Mouse (Mus musculus) bone marrow macrophage, adult 2 months (primary cell): ENCODE results near the gene Arid5b. TPM values are rescaled to one million over a fixed set of nuclear protein-coding genes. Genes with fewer than 3 reads are reported as not detected.

Experiments
- H3K27ac ChIP-seq: 2 replicates; pipeline ENCODE4 v1.5.1; 2012; ENCODE audit warnings: low read depth, low read length; ENCODE audit not compliant: insufficient read depth
- H3K4me1 ChIP-seq: 2 replicates; pipeline ENCODE4 v1.6.1; 2012; ENCODE audit warnings: low read length; ENCODE audit not compliant: control insufficient read depth, insufficient read depth
- H3K4me3 ChIP-seq: 2 replicates; pipeline ENCODE4 v1.5.1; 2012; ENCODE audit warnings: mild to moderate bottlenecking, low read length, moderate library complexity; ENCODE audit not compliant: insufficient read depth
- CTCF ChIP-seq: IDR thresholded peaks from 2 replicates; pipeline ENCODE4 v1.5.1; 2012; ENCODE audit warnings: low read depth, mild to moderate bottlenecking, low read length, moderate library complexity
- POLR2A ChIP-seq: IDR thresholded peaks from 2 replicates; pipeline ENCODE4 v1.6.1; 2012; ENCODE audit warnings: mild to moderate bottlenecking, low read depth, low read length, borderline replicate concordance
- polyA plus RNA-seq: library from polyadenylated mRNA; stranded (reverse); fragments of >200 nt; gene quantifications from 2 replicates; pipeline ENCODE4 v1.2.4, GENCODE M21; 2012; ENCODE audit not compliant: missing spikeins, insufficient read depth, insufficient read length

Arid5b gene
- polyA plus RNA-seq, 1 experiment, result 26.5 TPM

DNA sequence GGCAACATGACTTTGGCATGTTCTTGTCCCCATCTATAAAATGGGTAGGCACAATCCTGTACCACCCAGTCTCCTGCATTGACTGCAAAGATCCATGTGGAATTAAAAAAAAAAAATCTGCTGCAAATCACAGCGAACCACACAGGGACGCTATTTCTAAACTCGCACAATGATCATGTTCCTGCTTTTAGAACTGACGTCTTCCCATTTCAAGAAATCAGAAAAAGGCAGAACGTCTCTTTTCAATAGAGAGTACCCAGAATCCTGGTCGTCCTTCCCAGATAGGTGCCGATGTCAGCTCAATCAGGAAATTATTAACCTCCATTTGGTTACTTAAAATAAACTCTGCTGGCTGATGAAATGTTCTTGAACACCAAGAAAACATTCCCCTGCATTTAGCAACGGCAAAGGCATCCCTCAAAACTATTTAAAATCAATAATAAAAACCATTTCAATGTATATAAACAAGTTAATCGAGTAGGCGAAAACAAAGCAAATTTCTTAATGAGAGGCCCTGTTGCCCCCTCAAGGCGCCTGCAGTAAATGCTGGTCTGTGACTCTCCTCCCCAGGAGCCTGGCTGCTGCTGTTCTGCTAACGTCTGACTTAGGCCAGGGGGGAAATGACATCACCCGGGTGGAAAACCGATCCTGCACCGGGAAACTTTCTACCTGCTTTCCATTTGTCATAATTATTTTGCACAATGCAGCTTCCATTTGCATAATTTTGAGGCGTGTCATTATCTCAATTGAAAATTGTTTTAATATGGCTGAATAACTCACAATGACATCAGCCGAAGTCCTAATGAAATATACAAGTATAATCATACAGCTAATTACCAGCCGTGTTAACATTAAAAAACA, 3.4 kb downstream of the Arid5b start:
- peak overlapping the region; percentile 54 for H3K27ac ChIP-seq
- TF ChIP-seq POLR2A, result no peak
- no peak for TF ChIP-seq CTCF
- peaks cover 10% of the 10 kb centered on the region for H3K4me1 ChIP-seq
- H3K4me3 ChIP-seq, result peak overlapping the region; percentile 13; the same call in 1 of the 2 replicates

DNA sequence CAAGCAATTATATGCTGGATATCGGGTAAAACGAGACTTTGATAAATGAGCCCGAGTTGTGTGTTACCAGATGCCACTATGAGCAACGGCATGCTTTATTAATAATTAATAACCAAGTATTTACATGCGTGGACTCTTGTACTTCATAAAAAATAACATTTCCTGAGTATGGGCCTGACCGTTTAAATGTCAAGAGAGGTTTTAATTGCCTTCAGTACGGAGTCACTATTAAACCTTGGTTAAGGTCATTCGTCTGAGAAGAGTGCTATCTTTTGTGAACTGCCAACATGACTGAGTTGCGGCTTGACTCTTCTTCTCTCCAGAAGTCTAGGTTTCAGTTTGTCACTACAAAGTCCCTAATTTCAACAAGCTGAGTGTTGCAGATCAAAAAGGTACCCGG, 8.8 kb downstream of the Arid5b start:
- Histone ChIP-seq H3K4me3 (no peak overlapping the region), H3K27ac (no peak overlapping the region), H3K4me1 (peaks cover 35% of the 10 kb centered on the region)
- TF ChIP-seq POLR2A (no peak), CTCF (no peak)

DNA sequence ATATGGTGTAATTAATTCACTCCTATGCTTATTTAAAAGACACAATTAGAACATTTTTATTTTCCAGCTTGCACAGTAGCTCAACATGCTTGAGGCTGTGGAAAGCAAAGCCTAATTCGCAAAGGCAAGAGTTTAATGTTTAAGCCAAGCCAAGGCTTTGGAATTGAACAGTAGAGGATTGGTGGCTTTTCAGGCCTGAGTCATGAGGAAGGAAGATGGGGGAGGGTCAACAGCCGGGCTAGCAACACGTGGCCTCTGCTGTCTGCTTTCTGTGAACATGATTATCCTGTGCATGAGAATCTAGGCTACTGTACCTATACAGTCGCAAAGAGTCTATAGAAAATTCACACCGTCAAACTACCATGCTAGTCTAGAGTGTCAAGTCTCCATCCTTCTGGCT, 9.9 kb downstream of the Arid5b start:
- TF ChIP-seq CTCF (no peak), POLR2A (no peak)
- Histone ChIP-seq H3K4me3 (no peak overlapping the region), H3K4me1 (peaks cover 41% of the 10 kb centered on the region), H3K27ac (peak overlapping the region; percentile 51)

DNA sequence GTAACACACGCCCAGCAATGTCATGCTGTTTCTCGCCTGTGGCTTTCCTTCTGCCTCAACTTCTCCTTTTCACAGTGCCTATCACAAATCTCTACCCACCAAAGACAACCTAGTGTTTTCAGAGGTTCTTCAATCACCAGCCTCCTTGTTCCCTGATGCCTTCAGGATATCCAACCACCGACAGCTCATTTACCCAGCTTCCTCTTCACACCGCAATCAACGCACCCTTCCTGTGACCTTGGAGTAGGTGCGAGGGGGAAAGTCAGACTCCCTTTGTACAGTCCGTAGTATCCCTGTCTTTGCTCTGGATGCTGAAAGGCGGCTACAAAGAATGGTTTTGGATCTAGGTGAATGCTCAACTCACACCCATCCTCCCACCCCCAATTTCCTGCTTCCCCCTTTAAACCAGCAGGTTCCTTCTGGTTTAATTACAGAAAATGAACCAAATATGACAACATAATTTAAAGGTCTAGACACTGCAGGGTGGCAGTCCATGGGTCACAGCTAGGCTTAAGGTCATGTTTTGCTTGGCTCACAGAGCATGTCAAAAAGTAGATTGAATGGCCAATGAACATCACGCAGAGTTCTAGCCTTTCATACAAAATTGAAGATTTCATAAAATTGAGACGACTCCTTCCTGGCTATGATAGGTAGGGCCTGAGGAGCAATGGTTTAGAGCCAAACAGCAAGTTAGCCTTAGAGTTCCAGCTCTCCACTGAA, 14.4 kb downstream of the Arid5b start:
- no peak for TF ChIP-seq CTCF
- no peak for TF ChIP-seq POLR2A
- Histone ChIP-seq H3K4me1 (peaks cover 47% of the 10 kb centered on the region), H3K27ac (0 out of 2 replicates have a peak overlapping the region, but pooled peaks have one; percentile 8), H3K4me3 (no peak overlapping the region)

DNA sequence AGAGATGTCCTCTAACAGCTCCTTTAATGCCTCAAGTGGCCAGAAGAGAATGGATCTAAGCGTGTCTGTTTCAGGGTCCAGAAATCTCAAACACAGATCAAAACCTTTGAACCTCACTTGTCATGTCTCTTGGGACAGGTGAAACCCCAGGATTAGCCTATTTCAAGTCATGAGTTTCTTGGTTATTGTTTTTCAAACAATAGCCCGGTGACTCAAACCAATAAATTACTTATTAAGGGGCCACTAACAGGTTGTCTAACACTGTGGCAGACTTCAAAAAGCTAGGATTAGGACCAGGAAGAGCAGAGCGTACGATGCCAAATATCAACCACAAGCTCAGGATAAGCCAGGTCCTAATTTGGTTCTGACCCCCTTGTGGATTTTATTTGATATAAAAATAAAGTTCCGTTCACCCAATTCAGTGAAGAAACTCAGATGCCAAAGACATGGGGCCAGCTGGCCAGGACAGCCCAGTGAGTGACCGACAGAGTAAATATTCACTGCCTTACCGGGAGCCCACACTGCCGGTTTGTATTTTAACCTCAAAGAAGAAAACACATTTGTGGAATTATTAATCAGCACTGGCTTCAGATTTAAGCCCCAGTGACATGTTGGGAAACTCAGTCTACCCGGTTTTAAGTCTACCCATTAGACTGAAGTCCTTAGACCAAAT, 15.1 kb downstream of the Arid5b start:
- TF ChIP-seq POLR2A (no peak), CTCF (no peak)
- H3K4me1 ChIP-seq, result peaks cover 44% of the 10 kb centered on the region
- H3K27ac ChIP-seq, result 0 out of 2 replicates have a peak overlapping the region, but pooled peaks have one; percentile 8
- H3K4me3 ChIP-seq, result no peak overlapping the region

DNA sequence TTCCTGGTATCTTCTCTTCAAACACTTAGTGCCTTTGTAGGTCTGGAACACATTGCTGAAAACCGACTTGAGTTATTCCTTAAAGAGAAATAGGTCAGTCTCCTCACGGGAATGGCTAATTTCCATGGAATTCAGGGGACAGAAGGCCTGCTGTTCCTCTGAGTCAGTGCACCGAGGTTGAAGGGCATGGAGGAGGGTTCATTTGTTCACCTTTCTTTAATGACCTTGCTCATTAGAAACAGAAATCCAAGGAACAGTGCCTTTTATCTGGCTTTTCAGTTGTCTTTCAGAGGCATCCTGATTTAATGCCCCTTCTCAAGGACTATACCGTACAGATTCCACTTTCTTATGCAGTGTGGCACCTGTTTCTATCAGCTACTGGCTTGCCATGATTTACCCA, 18.9 kb downstream of the Arid5b start:
- Histone ChIP-seq H3K27ac (no peak overlapping the region), H3K4me1 (peaks cover 53% of the 10 kb centered on the region), H3K4me3 (no peak overlapping the region)
- TF ChIP-seq CTCF, result no peak
- TF ChIP-seq POLR2A, result no peak

DNA sequence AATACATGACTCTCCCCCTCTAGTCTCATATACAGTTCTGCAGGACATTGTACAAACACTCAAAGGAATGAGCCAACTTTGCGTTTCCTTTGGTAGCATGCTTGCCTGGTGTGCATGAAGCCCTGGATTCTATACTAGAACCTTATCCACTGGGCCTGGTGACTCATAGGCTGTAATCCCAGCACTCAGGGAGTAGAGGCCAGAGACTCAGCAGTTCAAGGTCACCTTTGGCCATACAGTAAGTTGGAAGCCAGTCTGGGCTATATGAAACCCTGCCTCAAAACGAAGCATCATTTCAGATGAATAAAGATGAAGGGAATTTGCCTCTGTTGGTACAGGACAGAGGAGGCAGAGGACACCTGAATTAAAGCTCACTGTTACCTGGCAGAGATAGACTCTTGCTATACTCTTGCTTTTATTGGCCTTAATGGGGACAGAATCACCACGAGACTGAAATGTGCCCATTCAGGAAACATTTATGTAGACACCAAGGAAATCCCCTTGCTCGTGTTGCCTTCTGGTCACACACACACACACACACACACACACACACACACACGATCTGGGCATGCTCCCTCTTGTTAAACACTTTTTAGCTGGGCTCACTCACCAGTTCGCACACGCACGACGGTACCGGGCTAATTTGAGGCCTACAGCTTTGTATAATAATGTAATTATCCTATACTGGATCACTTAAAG, 21.0 kb downstream of the Arid5b start:
- no peak for TF ChIP-seq CTCF
- TF ChIP-seq POLR2A, result no peak

DNA sequence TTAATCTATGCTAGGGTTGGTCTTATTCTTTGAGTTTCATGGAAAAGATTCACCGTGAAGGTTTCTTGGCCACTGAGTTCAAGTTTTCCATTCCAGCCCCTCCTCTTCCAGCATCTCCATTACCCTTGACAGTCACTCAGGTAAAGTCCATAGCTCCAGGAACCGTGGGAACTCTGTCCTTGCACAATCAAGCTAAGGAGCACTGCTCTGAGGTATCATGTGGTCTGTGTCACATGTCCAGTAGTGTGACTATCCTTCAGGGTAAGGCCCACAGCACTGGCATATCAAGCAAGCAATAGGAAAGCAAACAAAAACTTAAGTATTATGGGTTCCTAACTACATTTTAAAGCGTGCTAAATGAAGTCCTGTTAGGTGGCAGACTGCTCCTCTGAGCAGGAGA, 22.4 kb downstream of the Arid5b start:
- Histone ChIP-seq H3K27ac (0 out of 2 replicates have a peak overlapping the region, but pooled peaks have one; percentile 6), H3K4me3 (no peak overlapping the region), H3K4me1 (peaks cover 48% of the 10 kb centered on the region)
- TF ChIP-seq POLR2A (no peak), CTCF (no peak)

More for the DNA sequence above, 21.0 kb downstream of the Arid5b start:
- Histone ChIP-seq H3K27ac (no peak overlapping the region), H3K4me3 (no peak overlapping the region), H3K4me1 (peaks cover 47% of the 10 kb centered on the region)
